Mouse (Mus musculus) midbrain, embryonic 10.5 days (tissue): ENCODE results near the gene Psmd5. TPM values are rescaled to one million over a fixed set of nuclear protein-coding genes. Genes with fewer than 3 reads are reported as not detected.
A peak's percentile ranks its signal among the peaks of the same experiment; 100 is the strongest.
"Not testable (repeated sequence)": the region's sequence is repeated elsewhere in the genome, so short reads cannot be mapped to it uniquely, and the experiment has no call there.

Experiments
- DNase-seq: peaks from one replicate; pipeline ENCODE4 v3.0.0-alpha.2; 2017; ENCODE audit warnings: low spot score
- H3K27ac ChIP-seq: fragments of 300-500 bp; sonication (generic); replicated peaks from 2 replicates; pipeline ENCODE4 v1.5.1; 2016; ENCODE audit warnings: mild to moderate bottlenecking
- H3K27me3 ChIP-seq: fragments of 300-500 bp; sonication (generic); 2 replicates; pipeline ENCODE4 v1.6.1; 2016; ENCODE audit warnings: low read depth, mild to moderate bottlenecking; ENCODE audit not compliant: poor library complexity, severe bottlenecking
- H3K36me3 ChIP-seq: fragments of 300-500 bp; sonication (generic); 2 replicates; pipeline ENCODE4 v1.6.1; 2016; ENCODE audit warnings: mild to moderate bottlenecking, moderate library complexity
- H3K4me1 ChIP-seq: fragments of 300-500 bp; sonication (generic); 2 replicates; pipeline ENCODE4 v1.6.1; 2016
- H3K4me3 ChIP-seq: fragments of 300-500 bp; sonication (generic); 2 replicates; pipeline ENCODE4 v1.5.1; 2016; ENCODE audit warnings: mild to moderate bottlenecking, moderate library complexity
- H3K9me3 ChIP-seq: fragments of 300-500 bp; sonication (generic); replicated peaks from 2 replicates; pipeline ENCODE4 v1.6.1; 2016; ENCODE audit warnings: mild to moderate bottlenecking
- WGBS: fragments of 180-500 bp; shearing (Covaris S2); methylation state at CpG from one replicate; pipeline ENCODE4 v1.1.7; 2016; 5-methylcytosine and 5-hydroxymethylcytosine counted together
- polyA plus RNA-seq: library from polyadenylated mRNA; unstranded; fragments of >200 nt; fragmentation: Nextera tagmentation; extraction: Ambion mirVana; gene quantifications from 2 replicates; pipeline ENCODE4 v1.2.1, GENCODE M21; 2016

Psmd5 gene
- polyA plus RNA-seq, 1 experiment from 2014 or later = 135 TPM

- no peak for DNase-seq
- no peak overlapping the region for H3K4me3 ChIP-seq
These were observed 8.4 kb upstream of the Psmd5 start for GRCm38 (mm10) chr2:34883190-34883589.

GRCm38 (mm10) chr2:34882757-34883156, 8.0 kb upstream of the Psmd5 start:
- Histone ChIP-seq H3K9me3 (no peaks in the 10 kb centered on the region), H3K27ac (no peak overlapping the region), H3K4me3 (no peak overlapping the region), H3K4me1 (no peaks in the 10 kb centered on the region), H3K36me3 (no peaks in the 10 kb centered on the region), H3K27me3 (peaks cover 25% of the 10 kb centered on the region)
- DNase-seq = no peak
- WGBS = 91% methylated on average over 2 of the region's 2 CpGs

More at GRCm38 (mm10) chr2:34883190-34883589, 8.4 kb upstream of the Psmd5 start:
- Histone ChIP-seq H3K27me3 (peaks cover 21% of the 10 kb centered on the region), H3K9me3 (no peaks in the 10 kb centered on the region), H3K27ac (no peak overlapping the region), H3K4me1 (no peaks in the 10 kb centered on the region), H3K36me3 (no peaks in the 10 kb centered on the region)
- 72% methylated on average over 5 of the region's 5 CpGs for WGBS

- no peak for DNase-seq
- H3K4me1 ChIP-seq = no peaks in the 10 kb centered on the region
- H3K36me3 ChIP-seq = no peaks in the 10 kb centered on the region
- H3K4me3 ChIP-seq = no peak overlapping the region
- no peak overlapping the region for H3K27ac ChIP-seq
- peaks cover 48% of the 10 kb centered on the region for H3K27me3 ChIP-seq
- no peaks in the 10 kb centered on the region for H3K9me3 ChIP-seq
- WGBS = 92% methylated on average over 10 of the region's 10 CpGs
These were observed 5.3 kb upstream of the Psmd5 start for GRCm38 (mm10) chr2:34880054-34880453.

- DNase-seq = peak; percentile 16
- H3K4me1 ChIP-seq = peaks cover 27% of the 10 kb centered on the region
- no peaks in the 10 kb centered on the region for H3K36me3 ChIP-seq
- peaks cover 59% of the 10 kb centered on the region for H3K27me3 ChIP-seq
- peak within 1 kb of the TSS; percentile 28; the same call in 1 of the 2 replicates for H3K27ac ChIP-seq
- 2% methylated on average over 14 of the region's 14 CpGs for WGBS
- peak within 1 kb of the TSS; percentile 43 for H3K4me3 ChIP-seq
- no peaks in the 10 kb centered on the region for H3K9me3 ChIP-seq
These were observed 497 bp downstream of the Psmd5 start, which contains the start of gene Cutal for GRCm38 (mm10) chr2:34874271-34874670. Gene Cutal (plus strand): TSS chr2:34874396.

- Histone ChIP-seq H3K4me3 (peak overlapping the region; percentile 66), H3K9me3 (no peaks in the 10 kb centered on the region), H3K36me3 (peaks cover 18% of the 10 kb centered on the region), H3K4me1 (peaks cover 39% of the 10 kb centered on the region), H3K27me3 (peaks cover 33% of the 10 kb centered on the region), H3K27ac (peak overlapping the region; percentile 92)
- WGBS = under 1% methylated on average over 67 of the region's 67 CpGs
- peak; percentile 98 for DNase-seq
These were observed 4.0 kb downstream of the Psmd5 start for GRCm38 (mm10) chr2:34870520-34871474.

- Histone ChIP-seq H3K4me1 (peaks cover 37% of the 10 kb centered on the region), H3K9me3 (no peaks in the 10 kb centered on the region), H3K36me3 (peaks cover 30% of the 10 kb centered on the region), H3K27me3 (peaks cover 25% of the 10 kb centered on the region), H3K27ac (peak overlapping the region; percentile 92), H3K4me3 (peak overlapping the region; percentile 66)
- DNase-seq = no peak
- 53% methylated on average over 5 of the region's 5 CpGs for WGBS
These were observed 5.1 kb downstream of the Psmd5 start for GRCm38 (mm10) chr2:34869680-34870079.

GRCm38 (mm10) chr2:34857728-34858127, 17.0 kb downstream of the Psmd5 start:
- H3K27ac ChIP-seq = no peak overlapping the region
- no peaks in the 10 kb centered on the region for H3K4me1 ChIP-seq
- peaks cover 96% of the 10 kb centered on the region for H3K36me3 ChIP-seq
- WGBS = 90% methylated on average over 8 of the region's 8 CpGs
- no peaks in the 10 kb centered on the region for H3K9me3 ChIP-seq
- DNase-seq = no peak
- H3K4me3 ChIP-seq = no peak overlapping the region
- H3K27me3 ChIP-seq = no peaks in the 10 kb centered on the region

GRCm38 (mm10) chr2:34855265-34855664, 19.5 kb downstream of the Psmd5 start:
- Histone ChIP-seq H3K27me3 (no peaks in the 10 kb centered on the region), H3K4me1 (no peaks in the 10 kb centered on the region), H3K36me3 (peaks cover 100% of the 10 kb centered on the region), H3K27ac (no peak overlapping the region), H3K9me3 (no peaks in the 10 kb centered on the region), H3K4me3 (no peak overlapping the region)
- WGBS = 95% methylated on average over 4 of the region's 4 CpGs
- DNase-seq = no peak

GRCm38 (mm10) chr2:34847702-34848101, 27.1 kb downstream of the Psmd5 start:
- Histone ChIP-seq H3K27me3 (no peaks in the 10 kb centered on the region), H3K9me3 (no peaks in the 10 kb centered on the region), H3K27ac (no peak overlapping the region), H3K4me3 (no peak overlapping the region), H3K36me3 (peaks cover 44% of the 10 kb centered on the region), H3K4me1 (no peaks in the 10 kb centered on the region)
- 95% methylated on average over 1 of the region's 1 CpGs for WGBS
- no peak for DNase-seq

GRCm38 (mm10) chr2:34843211-34843939, 31.4 kb downstream of the Psmd5 start:
- H3K4me3 ChIP-seq = no peak overlapping the region
- H3K9me3 ChIP-seq = no peaks in the 10 kb centered on the region
- H3K36me3 ChIP-seq = 0 out of 2 replicates have a peak, but pooled peaks cover 3% of the 10 kb centered on the region
- WGBS = 86% methylated on average over 11 of the region's 11 CpGs
- no peaks in the 10 kb centered on the region for H3K4me1 ChIP-seq
- no peak for DNase-seq
- no peaks in the 10 kb centered on the region for H3K27me3 ChIP-seq
- no peak overlapping the region for H3K27ac ChIP-seq

- H3K36me3 ChIP-seq = no peaks in the 10 kb centered on the region
- H3K4me3 ChIP-seq = no peak overlapping the region
- H3K9me3 ChIP-seq = no peaks in the 10 kb centered on the region
- no peak for DNase-seq
- no peaks in the 10 kb centered on the region for H3K27me3 ChIP-seq
- 90% methylated on average over 8 of the region's 8 CpGs for WGBS
- H3K27ac ChIP-seq = no peak overlapping the region
- no peaks in the 10 kb centered on the region for H3K4me1 ChIP-seq
These were observed 33.1 kb downstream of the Psmd5 start for GRCm38 (mm10) chr2:34841706-34842105.

- DNase-seq, H3K27me3 ChIP-seq, H3K36me3 ChIP-seq, H3K27ac ChIP-seq, H3K9me3 ChIP-seq, H3K4me1 ChIP-seq, H3K4me3 ChIP-seq: not testable (repeated sequence)
- 79% methylated on average over 5 of the region's 5 CpGs for WGBS
These were observed 34.6 kb downstream of the Psmd5 start for GRCm38 (mm10) chr2:34840143-34840542.

- Histone ChIP-seq H3K36me3 (no peaks in the 10 kb centered on the region), H3K27ac (no peak overlapping the region), H3K4me1 (no peaks in the 10 kb centered on the region), H3K9me3 (no peaks in the 10 kb centered on the region), H3K4me3 (no peak overlapping the region), H3K27me3 (no peaks in the 10 kb centered on the region)
- DNase-seq = no peak
- WGBS = 85% methylated on average over 3 of the region's 3 CpGs
These were observed 39.1 kb downstream of the Psmd5 start for GRCm38 (mm10) chr2:34835669-34836068.
